Mouse (Mus musculus) kidney, adult 2 months (tissue): Measurements from ENCODE around the gene Mical1. TPM values are rescaled to one million over a fixed set of nuclear protein-coding genes. Genes with fewer than 3 reads are reported as not detected.

Source experiments
- DNase-seq: peaks from one replicate; pipeline ENCODE4 v3.0.0; 2021
- H3K27ac ChIP-seq: fragments of 200-500 bp; 2 replicates; pipeline ENCODE4 v1.5.1; 2012; ENCODE audit warnings: low read depth, low read length, control low read depth, inconsistent platforms; ENCODE audit not compliant: insufficient read depth
- H3K27me3 ChIP-seq: fragments of 200-500 bp; replicated peaks from 2 replicates; pipeline ENCODE4 v1.6.1; 2012; ENCODE audit warnings: mild to moderate bottlenecking, moderate library complexity, low read length, inconsistent platforms; ENCODE audit not compliant: control insufficient read depth, insufficient read depth
- H3K36me3 ChIP-seq: fragments of 200-500 bp; 2 replicates; pipeline ENCODE4 v1.6.1; 2012; ENCODE audit warnings: mild to moderate bottlenecking, moderate library complexity, low read length, inconsistent platforms; ENCODE audit not compliant: control insufficient read depth, insufficient read depth
- H3K4me1 ChIP-seq: fragments of 200-500 bp; 2 replicates; pipeline ENCODE4 v1.6.1; 2011; ENCODE audit warnings: low read length; ENCODE audit not compliant: control insufficient read depth, insufficient read depth
- H3K4me3 ChIP-seq: fragments of 200-500 bp; 2 replicates; pipeline ENCODE4 v1.5.1; 2011; ENCODE audit warnings: mild to moderate bottlenecking, low read depth, low read length, control low read depth; ENCODE audit not compliant: insufficient read depth
- CTCF ChIP-seq: fragments of 200-500 bp; conservative IDR thresholded peaks from 2 replicates; pipeline ENCODE4 v1.5.1; 2011; ENCODE audit warnings: low read depth, mild to moderate bottlenecking, control low read depth, low read length, moderate library complexity, mixed read lengths; ENCODE audit not compliant: insufficient read depth, insufficient read length
- POLR2A ChIP-seq: fragments of 200-500 bp; IDR thresholded peaks from one replicate; pipeline ENCODE4 v1.6.1; 2011; ENCODE audit warnings: low read depth, low read length, control low read depth
- WGBS: fragments of 180-500 bp; shearing (Covaris S2); methylation state at CpG from one replicate; pipeline ENCODE4 v1.1.7; 2018; 5-methylcytosine and 5-hydroxymethylcytosine counted together
- polyA plus RNA-seq: library from polyadenylated mRNA; depleted of rRNA; stranded (reverse); fragments of >200 nt; gene quantifications from 2 replicates; pipeline ENCODE4 v1.2.3, GENCODE M21; 2012

The Mical1 gene
- polyA plus RNA-seq, 1 experiment: 10.2 TPM

- no peak for TF ChIP-seq CTCF
- no peak for TF ChIP-seq POLR2A
- Histone ChIP-seq H3K4me1 (no peaks in the 10 kb centered on the region), H3K36me3 (no peaks in the 10 kb centered on the region; the same call in none of the 2 replicates), H3K4me3 (no peak overlapping the region), H3K27ac (0 out of 2 replicates have a peak overlapping the region, but pooled peaks have one; percentile 32), H3K27me3 (no peaks in the 10 kb centered on the region)
- no peak for DNase-seq
- 62% methylated on average over 6 of the region's 6 CpGs for WGBS
Observed at GRCm38 (mm10) chr10:41467325-41467724, 8.8 kb upstream of the Mical1 start.

GRCm38 (mm10) chr10:41470693-41471092 lies 5.4 kb upstream of the Mical1 start:
- WGBS: 78% methylated on average over 3 of the region's 3 CpGs
- no peaks in the 10 kb centered on the region for H3K36me3 ChIP-seq
- H3K4me1 ChIP-seq: no peaks in the 10 kb centered on the region
- DNase-seq: no peak
- no peak overlapping the region for H3K27ac ChIP-seq
- TF ChIP-seq POLR2A (no peak), CTCF (no peak)
- no peak overlapping the region for H3K4me3 ChIP-seq
- H3K27me3 ChIP-seq: no peaks in the 10 kb centered on the region

DNA sequence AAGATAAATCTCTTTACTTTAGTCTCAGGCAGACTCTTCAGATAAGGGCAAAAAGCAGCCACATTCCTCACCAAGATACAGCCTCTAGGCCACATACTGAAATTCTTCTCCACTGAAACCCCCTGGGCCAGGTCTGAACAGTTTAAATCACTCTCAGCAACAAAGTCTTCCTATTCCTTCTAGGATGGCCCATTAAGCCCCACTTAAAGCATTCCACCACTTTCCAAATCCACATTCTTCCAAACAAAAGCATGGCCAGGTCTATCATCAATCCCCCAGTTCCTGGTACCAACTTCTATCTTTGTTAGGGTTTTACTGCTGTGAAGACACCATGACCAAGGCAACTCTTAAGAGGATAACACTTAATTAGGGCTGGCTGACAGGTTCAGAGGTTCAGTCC lies 3.6 kb upstream of the Mical1 start:
- H3K4me1 ChIP-seq: no peaks in the 10 kb centered on the region
- no peaks in the 10 kb centered on the region for H3K36me3 ChIP-seq
- H3K4me3 ChIP-seq: no peak overlapping the region
- no peak overlapping the region for H3K27ac ChIP-seq
- no peak for DNase-seq
- H3K27me3 ChIP-seq: no peaks in the 10 kb centered on the region
- TF ChIP-seq CTCF (no peak), POLR2A (no peak)

- DNase-seq: no peak
- no peaks in the 10 kb centered on the region for H3K27me3 ChIP-seq
- TF ChIP-seq POLR2A (no peak), CTCF (no peak)
- no peaks in the 10 kb centered on the region for H3K4me1 ChIP-seq
- no peak overlapping the region for H3K4me3 ChIP-seq
- H3K36me3 ChIP-seq: no peaks in the 10 kb centered on the region
- no peak overlapping the region for H3K27ac ChIP-seq
- 84% methylated on average over 5 of the region's 5 CpGs for WGBS
Observed at GRCm38 (mm10) chr10:41472962-41473481, 3.1 kb upstream of the Mical1 start.

- no peaks in the 10 kb centered on the region for H3K4me1 ChIP-seq
- H3K36me3 ChIP-seq: no peaks in the 10 kb centered on the region
- no peak overlapping the region for H3K27ac ChIP-seq
- TF ChIP-seq POLR2A (no peak), CTCF (no peak)
- H3K27me3 ChIP-seq: no peaks in the 10 kb centered on the region
- 82% methylated on average over 6 of the region's 6 CpGs for WGBS
- DNase-seq: peak; percentile 22
- no peak overlapping the region for H3K4me3 ChIP-seq
Observed at GRCm38 (mm10) chr10:41473782-41474468, 2.2 kb upstream of the Mical1 start.

GRCm38 (mm10) chr10:41474981-41475391 lies 1.1 kb upstream of the Mical1 start:
- TF ChIP-seq POLR2A (no peak), CTCF (no peak)
- no peaks in the 10 kb centered on the region for H3K27me3 ChIP-seq
- H3K4me1 ChIP-seq: no peaks in the 10 kb centered on the region
- H3K36me3 ChIP-seq: no peaks in the 10 kb centered on the region
- WGBS: 84% methylated on average over 1 of the region's 1 CpGs
- H3K27ac ChIP-seq: peak overlapping the region; percentile 22; the same call in 1 of the 2 replicates
- H3K4me3 ChIP-seq: no peak overlapping the region
- DNase-seq: no peak

DNA sequence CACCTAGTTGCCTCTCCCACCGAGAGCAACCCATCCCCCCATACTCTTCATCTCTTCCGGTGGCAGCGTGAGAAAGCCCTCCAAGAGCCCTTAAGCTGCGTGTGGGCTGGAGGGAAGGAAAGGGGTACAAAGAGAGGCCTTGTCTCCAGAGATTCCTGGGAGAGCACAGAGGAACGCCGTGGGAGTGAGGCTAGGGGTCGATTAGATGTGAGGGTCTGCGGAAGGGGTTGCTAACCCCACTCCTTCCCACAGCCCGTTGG lies 834 bp downstream of the Mical1 start:
- Histone ChIP-seq H3K27me3 (no peaks in the 10 kb centered on the region), H3K36me3 (no peaks in the 10 kb centered on the region), H3K4me3 (peak overlapping the region; percentile 67), H3K27ac (no peak overlapping the region), H3K4me1 (no peaks in the 10 kb centered on the region)
- no peak for DNase-seq
- TF ChIP-seq POLR2A: no peak
- no peak for TF ChIP-seq CTCF
- WGBS: 8% methylated on average over 9 of the region's 9 CpGs
